Mouse (Mus musculus) layer of hippocampus, postnatal 14 days (tissue): Measurements from ENCODE around the gene Cd300c2. TPM values are rescaled to one million over a fixed set of nuclear protein-coding genes. Genes with fewer than 3 reads are reported as not detected.
A peak's percentile ranks its signal among the peaks of the same experiment; 100 is the strongest.
"Not testable (repeated sequence)": the region's sequence is repeated elsewhere in the genome, so short reads cannot be mapped to it uniquely, and the experiment has no call there.

Experiments used
- DNase-seq, 2 experiments: peaks; one replicate each; pipeline ENCODE4 v3.0.0; 2021 to 2022; ENCODE audit warnings: low spot score in 2 of 2, mixed read lengths in 1 of 2
- long read RNA-seq, 2 experiments: library from polyadenylated mRNA; stranded (forward); transcript quantifications; one replicate each; pipeline ENCODE4 v2.0.0; 2021
- total RNA-seq, 2 experiments: library from RNA; stranded (reverse); gene quantifications; 2 replicates each; pipeline ENCODE4 v1.2.3; 2021

Cd300c2 gene
- total RNA-seq, result 1 to 10 TPM; 4.4 to 5.2 TPM
- long read RNA-seq, experiment 1, partial matches to known transcripts, result 0 of 1 reads
- long read RNA-seq, experiment 1, other reads (novel, unspliced or antisense), result 0 of 1 reads
- long read RNA-seq, experiment 2, partial matches to known transcripts, result 0 of 4 reads
- long read RNA-seq, experiment 2, other reads (novel, unspliced or antisense), result 1 of 4 reads

GRCm38 (mm10) chr11:115001474-115002040, at the start of gene Cd300c2:
Gene Cd300c2, minus strand, starts transcription at chr11:115001880.
- peak in 1 of 2 experiments; percentile 6 for DNase-seq

DNA sequence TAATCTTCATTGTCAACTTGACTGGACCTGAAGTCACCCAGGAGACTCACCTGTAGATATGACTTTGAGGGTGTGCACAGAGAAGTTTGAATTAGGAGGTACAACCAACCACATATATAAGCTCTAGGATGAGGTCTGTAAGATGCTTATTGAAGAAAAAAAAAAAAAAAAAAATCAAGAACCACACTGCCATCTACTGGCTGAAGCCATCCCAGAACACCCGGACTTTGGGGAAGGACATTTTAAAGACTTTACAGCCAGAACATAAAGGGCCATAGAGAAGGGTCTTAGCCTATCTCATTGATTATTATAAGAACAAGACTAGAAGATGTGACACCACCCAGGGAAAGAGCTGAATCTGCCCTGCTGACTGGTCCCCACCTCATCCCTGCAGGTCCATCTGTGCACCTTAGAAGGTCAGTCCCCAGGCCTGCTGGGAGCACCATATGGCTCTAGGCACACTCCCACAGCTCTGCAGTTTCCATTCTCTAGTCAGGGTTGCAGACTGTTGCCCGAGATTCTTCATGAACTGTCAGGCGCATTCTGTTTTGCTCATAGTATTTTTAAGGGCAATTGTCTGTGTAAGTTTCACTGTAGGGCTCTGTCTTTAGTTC, 47.7 kb upstream of the Cd300c2 start:
- no peak for DNase-seq

GRCm38 (mm10) chr11:115048259-115048658, 46.6 kb upstream of the Cd300c2 start, which contains the start of gene Cd300ld3:
Gene Cd300ld3, minus strand, starts transcription at chr11:115048409.
- no peak for DNase-seq

DNA sequence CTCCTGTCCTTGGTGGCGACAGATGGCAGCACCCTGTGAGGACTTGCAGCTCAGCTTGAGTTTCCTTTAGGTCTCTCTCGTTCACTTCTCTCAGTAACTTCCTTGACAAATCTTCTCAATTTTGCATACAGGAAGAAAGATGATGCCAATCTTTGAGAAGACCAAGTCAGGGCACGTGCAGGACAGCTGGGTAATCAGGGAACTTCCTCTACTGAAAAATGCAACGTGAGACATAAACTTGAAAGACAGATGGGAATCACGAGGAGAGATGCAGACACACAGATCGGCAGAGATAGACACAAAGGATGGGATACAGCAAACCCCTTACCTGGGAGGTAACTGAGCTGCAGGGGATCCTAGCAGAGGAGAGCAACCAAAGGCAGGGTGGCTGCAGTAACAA, 36.0 kb upstream of the Cd300c2 start, which contains the start of gene Cd300ld5:
Gene Cd300ld5, minus strand, starts transcription at position 101 of the 400 bp plus-strand sequence.
- not testable (repeated sequence) for DNase-seq

GRCm38 (mm10) chr11:115026912-115027311, 25.2 kb upstream of the Cd300c2 start, which contains the start of gene Cd300ld4:
Gene Cd300ld4, minus strand, starts transcription at chr11:115027012.
- DNase-seq, result not testable (repeated sequence)

GRCm38 (mm10) chr11:115016093-115016492, 14.4 kb upstream of the Cd300c2 start, which contains the start of gene Cd300ld2:
Gene Cd300ld2, minus strand, starts transcription at chr11:115016193.
- not testable (repeated sequence) for DNase-seq

DNA sequence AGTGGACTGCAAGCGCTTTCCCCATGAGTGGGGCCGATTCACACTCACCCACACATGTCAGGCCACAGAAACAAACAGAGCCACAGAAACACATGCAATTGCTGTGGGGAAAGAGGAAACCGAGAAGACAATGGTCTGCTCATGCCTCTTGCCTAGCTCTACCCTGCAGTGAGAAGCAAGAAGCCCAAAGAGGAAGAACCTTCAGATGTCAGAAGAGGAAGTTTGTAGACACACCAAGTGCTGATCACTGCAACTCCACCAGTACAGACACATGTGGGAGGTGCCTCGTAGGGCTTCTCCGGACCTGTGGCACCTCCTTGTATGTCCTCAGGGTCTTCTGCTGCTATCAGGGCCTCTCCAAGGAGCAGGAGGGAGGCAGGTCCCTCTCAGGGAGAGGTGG, 2.4 kb upstream of the Cd300c2 start:
- DNase-seq, result no peak

DNA sequence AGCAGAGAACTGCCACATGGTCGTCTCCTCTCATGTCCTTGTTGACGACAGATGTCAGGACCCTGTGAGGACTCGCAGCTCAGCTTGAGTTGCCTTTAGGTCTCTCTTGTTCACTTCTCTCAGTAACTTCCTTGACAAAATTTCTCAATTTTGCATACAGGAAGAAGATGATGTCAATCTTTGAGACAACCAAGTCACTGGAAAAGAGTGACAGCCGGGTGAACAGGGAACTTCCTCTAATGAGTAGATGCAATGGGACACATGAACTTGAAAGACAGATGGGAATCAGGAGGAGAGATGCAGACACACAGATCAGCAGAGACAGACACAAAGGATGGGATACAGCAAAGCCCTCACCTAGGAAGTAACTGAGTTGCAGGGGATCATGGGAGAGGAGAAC, 11.9 kb downstream of the Cd300c2 start, which contains the start of gene Cd300ld:
Gene Cd300ld, minus strand, starts transcription at position 130 of the 400 bp plus-strand sequence.
- no peak for DNase-seq

DNA sequence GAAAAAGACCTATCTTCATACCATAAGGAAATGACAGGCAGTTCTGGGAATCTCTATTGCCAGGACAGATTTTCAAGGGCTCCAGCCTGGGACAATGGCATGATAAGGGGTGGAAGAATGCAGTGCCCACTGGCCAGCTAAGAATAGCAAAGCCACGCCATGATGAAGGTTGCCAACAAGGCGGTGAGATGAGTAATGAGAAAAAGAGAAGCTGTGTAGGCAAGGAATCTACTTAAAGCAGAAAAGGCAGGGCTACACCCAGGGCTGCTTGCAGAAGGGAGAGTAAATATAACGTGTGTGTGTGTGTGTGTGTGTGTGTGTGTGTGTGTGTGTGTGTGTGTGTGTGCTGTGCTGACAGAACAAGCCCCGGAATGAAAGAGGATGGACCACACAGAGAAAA, 19.8 kb downstream of the Cd300c2 start:
- DNase-seq, result no peak

DNA sequence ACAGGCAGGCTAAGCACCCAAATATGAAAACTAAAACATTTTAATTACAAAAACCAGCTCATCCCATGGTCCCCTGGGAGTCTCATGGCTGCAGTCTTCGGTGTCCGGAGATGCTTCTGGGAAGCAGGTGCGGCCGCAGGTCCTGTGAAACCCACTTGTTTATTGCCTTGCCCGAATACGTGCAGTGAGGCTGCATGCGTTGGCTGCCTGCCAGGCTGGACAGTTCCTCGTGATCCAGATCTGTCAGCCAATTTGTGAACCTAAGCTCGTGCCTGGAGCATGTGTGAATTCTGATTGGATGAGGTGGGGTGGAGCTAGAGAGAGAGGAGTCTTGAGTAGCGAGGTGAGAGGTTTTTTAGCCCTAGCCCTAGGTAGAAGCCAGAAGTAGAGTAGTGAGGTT, 29.0 kb downstream of the Cd300c2 start:
- DNase-seq, result no peak

DNA sequence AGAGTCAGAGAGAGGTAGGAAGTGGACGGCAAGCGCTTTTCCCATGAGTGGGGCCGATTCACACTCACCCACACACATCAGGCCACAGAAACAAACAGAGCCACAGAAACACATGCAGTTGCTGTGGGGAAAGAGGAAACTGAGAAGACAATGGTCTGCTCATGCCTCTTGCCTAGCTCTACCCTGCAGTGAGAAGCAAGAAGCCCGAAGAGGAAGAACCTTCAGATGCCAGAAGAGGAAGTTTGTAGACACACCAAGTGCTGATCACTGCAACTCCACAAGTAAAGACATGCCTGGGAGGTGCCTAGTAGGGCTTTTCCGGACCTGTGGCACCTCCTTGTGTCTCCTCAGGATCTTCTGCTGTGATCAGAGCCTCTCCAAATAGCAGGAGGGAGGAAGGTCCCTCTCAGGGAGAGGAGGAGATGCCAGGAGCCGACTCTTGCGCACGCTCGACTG, 32.9 kb downstream of the Cd300c2 start, which contains the start of gene Cd300c:
Gene Cd300c, minus strand, starts transcription at position 406 of the 456 bp plus-strand sequence.
- DNase-seq, result peak in 1 of 2 experiments; percentile 24

GRCm38 (mm10) chr11:114965182-114965828, 36.4 kb downstream of the Cd300c2 start:
- DNase-seq, result no peak

- DNase-seq, result no peak
Measured at GRCm38 (mm10) chr11:114960369-114960768, 41.3 kb downstream of the Cd300c2 start.

Other genes starting within 250 kb of the Cd300c2 start
- gene Kif19a, start 236.5 kb downstream of the Cd300c2 start, total RNA-seq, result 10 to 100 TPM; 15.4 to 18.9 TPM
- 10 to 100 TPM; 31.5 to 34.9 TPM for gene Btbd17, start 205.9 kb downstream of the Cd300c2 start, total RNA-seq
- gene Gpr142, start 203.0 kb downstream of the Cd300c2 start, total RNA-seq, result not detected
- gene Gprc5c, start 150.7 kb downstream of the Cd300c2 start, total RNA-seq, result 1 to 10 TPM; 4.7 to 6.0 TPM
- 1 to 10 TPM in 1 of 2 experiments, under 1 TPM in 1; 0.19 to 1.1 TPM for gene Cd300a, start 111.8 kb downstream of the Cd300c2 start, total RNA-seq
- gene Cd300lb, start 67.5 kb downstream of the Cd300c2 start, total RNA-seq, result under 1 TPM in 1 of 2 experiments, not detected in 1; 0.12 TPM
- not detected for gene Cd300c, start 32.7 kb downstream of the Cd300c2 start, total RNA-seq
- gene Cd300ld, start 12.0 kb downstream of the Cd300c2 start, total RNA-seq, result under 1 TPM in 1 of 2 experiments, not detected in 1; 0.12 TPM
- gene Cd300ld2, start 14.3 kb upstream of the Cd300c2 start, total RNA-seq, result not detected
- gene Cd300ld4, start 25.1 kb upstream of the Cd300c2 start, total RNA-seq, result not detected
- gene Cd300ld5, start 35.9 kb upstream of the Cd300c2 start, total RNA-seq, result 1 to 10 TPM; 2.3 to 2.8 TPM
- not detected for gene Cd300ld3, start 46.5 kb upstream of the Cd300c2 start, total RNA-seq
- gene Cd300e, start 60.3 kb upstream of the Cd300c2 start, total RNA-seq, result not detected
- 1 to 10 TPM; 1.6 to 5.1 TPM for gene Rab37, start 89.6 kb upstream of the Cd300c2 start, total RNA-seq
- gene Cd300lf, start 132.1 kb upstream of the Cd300c2 start, total RNA-seq, result under 1 TPM; 0.35 to 0.76 TPM
- gene Slc9a3r1, start 161.5 kb upstream of the Cd300c2 start, total RNA-seq, result 10 to 100 TPM; 79.3 to 82.2 TPM
- 10 to 100 TPM; 15.0 to 21.2 TPM for gene Tmem104, start 185.6 kb upstream of the Cd300c2 start, total RNA-seq
- gene Nat9, start 186.0 kb upstream of the Cd300c2 start, total RNA-seq, result 10 to 100 TPM; 19.3 to 19.9 TPM